Mouse (Mus musculus) mouse embryonic stem cell (cell line): ENCODE data around the gene Gm17428.

Source experiments
- in situ Hi-C, 2 experiments: fragments of 300-500 bp; cut with MboI; formaldehyde crosslinking; loops; 1 replicate in 1 of 2; 3 replicates in 1 of 2; pipeline ENCODE4 v1.14.3; 2019 to 2020; ENCODE audit warnings: low sequenced_read_pairs in 2 of 2, low pct_unique_long_range_greater_than_20kb in 1 of 2, mixed read lengths in 1 of 2; ENCODE audit not compliant: unreplicated experiment in 1 of 2

Gene Gm17428

DNA sequence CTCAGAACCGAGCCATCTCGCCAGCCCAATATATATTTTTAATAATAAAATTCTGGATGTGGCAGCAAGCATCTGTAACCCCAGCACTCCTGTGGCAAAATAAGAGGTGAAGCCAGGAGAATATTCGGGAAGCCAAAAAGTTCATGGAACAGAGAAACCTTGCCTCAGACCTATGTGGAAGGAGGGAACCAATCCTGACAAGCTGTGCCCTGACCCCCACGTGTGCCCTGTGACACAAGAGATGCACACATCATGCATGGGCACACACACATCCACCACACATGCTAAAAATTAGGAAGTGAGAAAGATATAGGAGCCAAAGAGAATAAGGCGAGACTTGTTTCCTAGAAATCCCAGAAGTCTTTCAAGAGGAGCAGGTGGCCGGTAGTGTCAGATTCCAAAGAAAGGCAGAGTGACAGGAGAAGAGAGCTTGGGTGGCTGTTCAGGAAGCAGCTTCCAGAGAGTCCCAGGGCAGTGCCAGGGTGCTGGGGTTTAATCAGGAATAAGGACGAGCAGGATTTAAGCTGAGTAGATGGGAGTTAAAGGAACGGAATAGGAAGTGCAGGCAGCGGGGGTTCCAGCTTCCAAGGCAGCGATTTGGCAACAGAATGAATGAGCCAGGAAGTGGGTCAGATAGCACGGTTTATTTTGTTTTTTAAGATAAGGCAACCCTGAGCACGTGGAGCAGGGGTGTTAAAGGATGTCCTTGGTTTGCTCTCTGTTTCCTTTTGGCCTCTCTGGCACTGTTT, 25.4 kb downstream of the Gm17428 start:
- in situ Hi-C loops: no loop called here

DNA sequence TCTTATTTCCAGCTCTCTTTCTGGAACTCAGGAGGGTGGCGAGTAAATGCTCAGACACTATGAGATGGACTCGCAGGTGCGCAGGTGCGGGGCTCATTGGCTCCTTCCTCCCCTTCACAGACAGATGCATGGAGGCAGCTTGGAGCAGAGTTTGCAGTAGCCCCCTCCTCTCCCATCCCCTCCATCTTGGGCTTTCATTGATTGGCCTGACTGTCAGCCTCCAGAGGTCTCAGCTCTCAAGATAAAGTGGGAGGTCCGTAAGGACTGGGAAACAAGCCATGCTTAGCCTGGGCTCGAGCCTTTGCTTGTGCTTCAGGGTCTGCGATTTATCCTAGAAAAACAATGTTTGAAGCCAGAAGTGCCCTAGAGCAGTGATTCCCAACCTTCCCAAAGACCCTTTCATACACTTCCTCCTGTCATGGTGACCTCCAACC, 26.0 kb downstream of the Gm17428 start:
- in situ Hi-C loops: no loop called here

DNA sequence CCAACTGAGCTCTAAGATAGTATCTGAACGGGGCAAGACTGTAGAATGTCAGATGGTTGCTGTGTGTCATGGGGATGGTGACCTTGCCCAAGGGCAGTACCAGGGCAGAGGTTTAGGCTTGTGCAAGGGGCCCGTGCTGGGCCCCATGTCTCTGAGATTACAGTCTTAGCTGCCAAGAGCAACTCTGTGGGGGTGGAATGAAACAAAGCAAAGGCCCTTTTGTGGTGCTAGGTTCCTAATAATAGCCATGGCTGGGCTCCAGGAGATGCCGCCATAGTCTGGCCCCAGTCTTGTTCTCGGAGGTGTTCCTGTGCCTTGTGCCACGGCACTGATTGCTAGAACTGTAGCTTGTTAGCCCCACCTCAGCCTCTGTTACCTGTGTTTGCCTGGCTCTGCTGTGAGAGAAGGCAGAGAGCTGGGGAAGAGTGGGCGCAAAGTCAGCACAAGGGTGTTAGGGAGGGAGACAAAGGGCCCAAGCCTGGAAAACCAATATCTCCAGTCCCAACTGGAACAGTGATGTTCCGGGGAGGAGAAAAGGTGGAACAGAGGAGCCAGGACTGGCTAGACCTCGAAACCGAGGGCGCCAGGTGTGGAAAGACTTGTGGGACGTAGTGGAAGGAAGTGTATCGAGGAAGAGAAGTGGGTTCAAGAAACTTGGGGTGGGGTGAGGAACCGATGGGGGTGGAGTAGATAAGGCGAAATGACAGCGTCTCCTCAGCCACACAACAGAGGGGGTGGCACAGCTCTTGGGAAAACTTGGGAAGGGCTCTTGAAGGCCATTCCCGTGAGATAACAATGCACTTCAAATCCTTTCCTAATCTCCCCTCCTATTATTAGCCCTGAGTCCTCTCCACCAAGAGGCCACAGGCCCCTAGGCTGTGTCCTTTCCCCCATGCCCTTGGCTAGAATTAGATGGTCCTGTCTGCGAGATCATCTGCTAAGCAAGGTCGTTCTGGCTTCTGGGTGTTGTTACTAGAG, 27.4 kb downstream of the Gm17428 start:
- in situ Hi-C loops: no loop called here

DNA sequence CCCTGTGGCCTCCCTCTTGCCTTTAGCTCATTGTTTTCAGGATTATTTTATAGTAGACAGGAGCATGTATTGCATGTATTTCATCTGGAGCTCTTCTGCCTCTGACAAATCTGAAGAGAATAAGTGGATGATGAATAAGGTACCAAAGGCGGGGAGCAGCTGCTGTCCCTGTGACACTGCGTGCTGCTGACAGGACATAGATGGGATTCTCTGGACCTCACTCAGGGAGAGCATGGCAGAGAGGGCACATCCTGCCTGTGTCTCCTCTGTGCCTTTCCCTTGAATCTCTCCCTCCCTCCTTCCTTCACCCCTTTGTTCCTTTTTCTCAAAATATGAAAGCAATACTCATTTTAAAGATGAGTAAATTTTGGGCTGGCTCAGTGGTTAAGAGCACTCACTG, 28.8 kb downstream of the Gm17428 start:
- in situ Hi-C loops: no loop called here

DNA sequence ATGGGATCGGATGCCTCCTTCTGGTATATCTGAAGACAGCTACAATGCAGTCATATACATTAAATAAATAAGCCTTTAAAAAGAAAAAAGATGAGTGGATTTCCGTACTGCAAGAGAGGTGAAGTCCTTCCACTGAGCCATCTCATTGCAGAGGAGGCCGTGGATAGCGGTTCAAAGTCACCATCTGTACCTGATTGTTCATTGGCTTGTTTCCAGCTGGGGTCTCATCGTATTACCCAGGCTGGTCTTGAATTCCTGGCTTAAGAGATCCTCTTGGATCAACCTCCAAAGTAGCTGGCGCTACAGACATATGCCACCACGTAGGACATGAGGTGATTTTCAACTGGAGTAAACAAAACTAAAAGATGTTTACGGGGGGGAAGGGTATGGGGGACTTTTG, 29.2 kb downstream of the Gm17428 start:
- in situ Hi-C loops: no loop called here

GRCm38 (mm10) chr14:55006541-55006940, 29.8 kb downstream of the Gm17428 start:
- in situ Hi-C loops: no loop called here

DNA sequence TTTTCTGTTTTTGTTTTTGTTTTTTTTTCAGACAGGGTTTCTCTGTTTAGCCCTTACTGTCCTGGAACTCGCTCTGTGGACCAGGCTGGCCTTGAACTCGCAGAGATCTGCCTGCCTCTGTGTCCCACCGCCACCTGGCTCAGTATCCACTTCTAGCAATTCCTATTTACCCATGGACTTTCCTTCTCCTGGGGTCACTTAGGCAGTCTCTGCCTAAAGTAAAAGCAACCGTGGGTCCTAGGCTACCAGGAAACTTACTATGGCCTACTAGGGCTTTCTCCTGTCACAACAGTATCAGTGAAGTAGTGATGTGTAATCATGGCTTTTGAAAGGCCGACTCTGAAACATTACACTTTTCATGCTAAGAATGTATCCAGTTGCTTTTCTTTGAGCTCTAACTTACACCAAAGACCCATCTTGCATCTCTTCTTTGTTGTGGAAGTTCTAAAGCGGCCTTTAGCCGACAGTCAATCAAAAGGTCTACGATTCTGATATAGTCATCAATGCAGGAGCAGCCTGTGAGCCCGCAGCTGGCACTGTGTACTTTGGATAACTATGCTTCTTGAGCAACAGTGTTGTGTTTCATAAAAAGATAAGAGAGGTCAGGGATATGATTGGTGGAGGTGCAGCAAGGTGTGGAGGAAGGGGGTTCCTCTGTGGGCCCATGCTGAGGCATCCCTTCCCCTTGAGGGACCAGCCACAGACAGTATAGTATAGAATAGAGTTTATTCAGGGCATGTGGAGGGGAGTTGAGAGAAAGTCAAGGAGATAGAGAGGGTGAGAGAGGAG, 30.6 kb downstream of the Gm17428 start:
- in situ Hi-C loops: no loop called here

- in situ Hi-C loops: no loop called here
Observed at GRCm38 (mm10) chr14:55008417-55008816, 31.7 kb downstream of the Gm17428 start.

DNA sequence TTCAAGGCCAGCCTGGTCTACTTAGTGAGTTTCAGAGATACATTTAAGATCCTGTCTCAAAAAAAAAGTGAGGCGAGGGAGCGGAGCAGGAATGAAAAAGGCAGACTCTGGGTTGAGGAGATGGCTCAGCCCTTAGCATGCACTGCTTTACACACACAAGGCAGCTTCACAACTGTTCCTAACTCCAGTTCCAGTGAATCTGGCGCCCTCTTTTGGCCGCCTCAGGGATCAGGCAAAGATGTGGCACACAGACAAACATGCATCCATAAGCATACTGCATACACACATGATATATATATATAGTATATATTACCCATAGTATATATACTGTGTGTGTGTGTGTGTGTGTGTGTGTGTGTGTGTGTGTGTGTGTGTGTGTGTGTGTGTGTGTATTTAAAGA, 34.4 kb downstream of the Gm17428 start:
- in situ Hi-C loops: loop anchor here in 1 of 2 experiments (5.0 kb wide), 2 partner anchors 109 to 164 kb away; no protein-coding TSS in a partner anchor

GRCm38 (mm10) chr14:55014591-55014990, 37.9 kb downstream of the Gm17428 start:
- in situ Hi-C loops: loop anchor here in 1 of 2 experiments (5.0 kb wide), 2 partner anchors 112 to 167 kb away; no protein-coding TSS in a partner anchor

DNA sequence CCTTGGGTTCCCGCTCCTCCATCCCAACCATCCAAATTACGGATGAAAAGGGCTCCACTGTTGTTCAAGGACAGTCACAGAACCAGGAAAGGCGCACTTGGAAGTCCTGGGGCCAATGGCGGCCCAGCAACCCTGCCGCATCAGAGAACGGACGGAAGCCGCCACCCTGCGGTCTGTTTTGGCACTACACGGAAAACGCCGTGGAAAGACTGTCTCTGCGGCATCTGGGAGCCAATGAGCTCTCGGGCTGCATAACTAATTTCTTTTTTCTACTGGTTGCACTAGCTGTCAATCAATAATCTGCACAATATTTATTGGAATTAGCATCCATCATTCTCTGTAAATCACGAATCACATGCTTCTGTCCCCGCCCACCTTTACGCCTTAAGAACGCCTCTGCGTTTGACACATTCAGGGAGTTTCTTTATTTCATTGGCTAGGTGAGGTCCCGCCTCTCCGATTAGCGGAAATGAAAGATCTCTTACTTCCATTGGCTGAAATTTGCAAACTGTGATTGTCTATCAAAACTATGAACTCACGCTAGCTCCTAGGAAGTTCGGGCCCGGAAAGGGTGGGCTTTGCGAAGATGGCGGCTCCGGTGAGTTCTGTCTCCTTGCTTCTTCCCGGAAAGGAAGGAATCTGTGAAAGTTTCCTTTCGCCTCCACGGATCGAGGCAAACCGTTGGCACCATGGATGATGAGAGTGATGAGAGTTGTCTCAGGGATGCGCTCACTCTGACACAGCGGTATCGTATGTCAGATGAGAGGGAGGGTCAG, 38.4 kb downstream of the Gm17428 start, which contains the start of gene Ngdn:
Gene Ngdn, plus strand, starts transcription at position 464 of the 776 bp plus-strand sequence.
- in situ Hi-C loops: loop anchor here (5.0 kb wide), 2 partner anchors 113 to 168 kb away; no protein-coding TSS in a partner anchor

GRCm38 (mm10) chr14:55015767-55016111, 39.0 kb downstream of the Gm17428 start:
- in situ Hi-C loops: loop anchor here in 1 of 2 experiments (5.0 kb wide), 1 partner anchor 113 kb away; no protein-coding TSS in a partner anchor

DNA sequence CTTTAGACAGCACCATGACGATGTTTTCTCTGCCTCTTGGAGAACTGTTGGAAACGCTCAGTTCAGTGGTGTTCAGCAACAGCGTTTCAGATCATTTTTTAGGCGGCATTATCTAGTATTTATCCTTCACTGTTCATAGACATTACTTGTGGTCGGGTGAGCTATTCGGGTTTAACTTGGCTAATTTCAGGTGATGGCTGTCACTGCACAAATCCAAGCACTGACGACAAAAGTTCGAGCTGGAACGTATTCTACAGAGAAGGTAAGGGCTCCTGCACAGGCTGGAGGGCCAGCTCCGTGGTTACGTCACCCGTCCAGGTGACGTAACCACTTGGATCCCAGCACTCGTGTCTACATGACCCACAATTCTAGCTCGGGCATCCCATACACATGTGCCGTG, 40.1 kb downstream of the Gm17428 start:
- in situ Hi-C loops: loop anchor here in 1 of 2 experiments (5.0 kb wide), 1 partner anchor 115 kb away; no protein-coding TSS in a partner anchor

DNA sequence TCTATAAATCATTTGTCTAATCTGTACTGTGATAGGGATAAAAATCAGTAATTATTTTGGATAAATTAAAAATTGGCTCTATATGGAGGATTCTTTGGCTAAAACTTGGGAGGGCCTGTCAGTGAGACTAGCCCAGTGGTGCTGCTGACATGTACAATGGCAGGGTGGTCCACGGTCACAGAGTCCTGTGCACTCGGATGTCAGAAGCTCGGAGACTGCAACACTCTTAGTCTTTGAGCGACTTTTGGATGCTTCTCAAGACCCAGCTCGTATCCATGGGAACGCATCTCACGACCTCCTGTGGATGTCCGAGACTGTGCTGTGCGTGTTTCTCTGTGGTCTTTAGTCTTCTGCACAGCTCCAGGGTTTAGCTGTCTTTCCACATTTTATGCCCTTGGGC, 43.7 kb downstream of the Gm17428 start:
- in situ Hi-C loops: no loop called here

DNA sequence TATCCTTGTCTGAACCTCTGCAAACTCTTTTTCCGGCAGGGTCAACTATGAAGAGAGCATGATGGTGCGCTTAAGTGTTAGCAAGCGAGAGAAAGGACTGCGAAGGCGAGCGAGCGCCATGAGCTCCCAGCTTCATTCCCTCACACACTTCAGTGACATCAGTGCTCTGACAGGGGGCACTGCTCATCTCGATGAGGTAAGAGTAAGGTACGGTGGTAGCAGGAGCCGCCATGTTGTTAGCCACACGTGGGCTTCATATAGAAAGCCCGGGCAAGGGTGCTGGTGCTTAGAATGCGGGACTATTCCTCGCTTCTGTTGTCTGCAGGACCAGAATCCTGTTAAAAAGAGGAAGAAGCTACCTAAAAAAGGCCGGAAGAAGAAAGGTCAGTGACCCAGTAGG, 46.3 kb downstream of the Gm17428 start:
- in situ Hi-C loops: no loop called here

- in situ Hi-C loops: no loop called here
Observed at GRCm38 (mm10) chr14:55024236-55024635, 47.5 kb downstream of the Gm17428 start.

DNA sequence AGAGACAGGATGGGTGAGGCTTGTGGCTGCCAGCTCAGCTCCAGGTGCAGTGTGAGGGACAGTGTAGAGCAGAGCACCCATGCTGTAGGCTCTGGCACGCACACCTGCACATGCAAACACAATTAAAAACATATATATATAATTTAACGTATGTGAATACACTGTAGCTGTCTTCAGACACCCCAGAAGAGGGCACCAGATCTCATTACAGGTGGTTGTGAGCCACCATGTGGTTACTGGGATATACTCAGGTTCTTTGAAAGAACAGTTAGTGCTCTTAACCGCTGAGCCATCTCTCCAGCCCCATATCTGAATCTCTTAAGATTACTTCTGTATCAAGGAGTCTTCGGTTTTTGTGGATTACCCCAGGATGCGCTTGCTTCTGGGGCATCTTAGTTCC, 48.8 kb downstream of the Gm17428 start:
- in situ Hi-C loops: loop anchor here (5.0 kb wide), 2 partner anchors 52 to 57 kb away; no protein-coding TSS in a partner anchor
